Mouse (Mus musculus) B cell, adult 2 months (primary cell): Measurements from ENCODE around the gene Mast4.

Source experiments
- DNase-seq, 2 experiments: peaks; one replicate each; pipeline ENCODE4 v3.0.0; 2022

The Mast4 gene

GRCm38 (mm10) chr13:102851253-102851652 lies 483.0 kb downstream of the Mast4 start:
- no peak for DNase-seq

- no peak for DNase-seq
Measured at GRCm38 (mm10) chr13:102850594-102850993, 483.7 kb downstream of the Mast4 start.

- no peak for DNase-seq
Measured at GRCm38 (mm10) chr13:102849068-102849467, 485.2 kb downstream of the Mast4 start.

DNA sequence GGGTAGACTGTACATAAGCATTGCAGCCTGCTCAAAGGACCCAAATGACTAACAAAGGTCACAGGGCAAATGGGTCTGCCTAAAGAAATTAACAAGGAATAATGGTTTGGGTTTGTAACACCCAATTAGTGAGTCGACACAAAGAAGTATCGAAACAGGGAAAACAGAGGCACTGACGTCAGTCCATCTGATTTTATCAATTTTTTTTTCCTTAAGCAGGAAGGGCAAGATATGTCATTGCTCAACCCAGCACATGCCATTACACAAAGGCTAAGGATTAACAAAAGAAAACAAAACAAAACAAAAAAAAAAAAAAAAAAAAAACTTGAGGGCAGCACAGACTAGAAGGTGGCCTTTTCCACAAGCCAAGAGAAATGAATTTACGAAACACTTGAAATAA lies 487.8 kb downstream of the Mast4 start:
- DNase-seq: no peak

DNA sequence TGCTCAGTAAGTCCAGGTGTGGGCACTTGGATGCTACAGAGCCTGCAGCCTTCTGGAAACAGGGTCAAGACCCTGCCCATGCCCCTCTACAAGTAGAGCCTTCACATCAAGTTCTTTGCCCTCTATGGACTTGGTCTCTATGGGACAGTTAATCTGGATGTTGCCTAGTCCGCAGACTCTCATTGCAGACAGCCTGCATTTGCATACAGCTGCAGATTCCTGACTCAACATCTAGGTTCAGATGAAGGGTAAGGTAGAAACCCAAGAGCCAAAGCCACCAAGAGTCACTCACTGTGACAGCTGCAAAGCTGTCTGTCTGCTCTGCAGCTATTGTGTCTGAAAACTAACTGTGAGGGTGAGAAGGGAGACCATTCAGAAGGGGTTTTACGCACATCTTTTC lies 491.6 kb downstream of the Mast4 start:
- DNase-seq: no peak

DNA sequence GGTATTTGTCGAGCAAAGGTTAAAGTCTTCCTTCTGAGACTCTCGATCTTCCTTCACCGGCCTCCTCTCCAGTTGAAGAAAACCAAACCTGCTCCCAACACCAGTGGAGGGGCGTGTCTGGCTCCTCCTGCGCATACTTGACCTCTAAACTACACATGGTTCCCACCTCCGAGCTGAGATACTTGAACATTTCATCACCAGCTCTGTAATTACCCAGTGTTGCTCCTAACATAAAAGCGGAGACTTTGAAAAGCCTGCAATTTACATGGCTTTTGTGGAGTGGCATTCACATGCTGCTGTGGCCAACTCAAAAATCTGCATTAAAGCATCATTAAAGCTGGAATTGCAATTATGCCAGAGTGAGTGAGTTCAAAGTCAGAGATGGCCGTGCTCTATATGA lies 492.1 kb downstream of the Mast4 start:
- DNase-seq: no peak

DNA sequence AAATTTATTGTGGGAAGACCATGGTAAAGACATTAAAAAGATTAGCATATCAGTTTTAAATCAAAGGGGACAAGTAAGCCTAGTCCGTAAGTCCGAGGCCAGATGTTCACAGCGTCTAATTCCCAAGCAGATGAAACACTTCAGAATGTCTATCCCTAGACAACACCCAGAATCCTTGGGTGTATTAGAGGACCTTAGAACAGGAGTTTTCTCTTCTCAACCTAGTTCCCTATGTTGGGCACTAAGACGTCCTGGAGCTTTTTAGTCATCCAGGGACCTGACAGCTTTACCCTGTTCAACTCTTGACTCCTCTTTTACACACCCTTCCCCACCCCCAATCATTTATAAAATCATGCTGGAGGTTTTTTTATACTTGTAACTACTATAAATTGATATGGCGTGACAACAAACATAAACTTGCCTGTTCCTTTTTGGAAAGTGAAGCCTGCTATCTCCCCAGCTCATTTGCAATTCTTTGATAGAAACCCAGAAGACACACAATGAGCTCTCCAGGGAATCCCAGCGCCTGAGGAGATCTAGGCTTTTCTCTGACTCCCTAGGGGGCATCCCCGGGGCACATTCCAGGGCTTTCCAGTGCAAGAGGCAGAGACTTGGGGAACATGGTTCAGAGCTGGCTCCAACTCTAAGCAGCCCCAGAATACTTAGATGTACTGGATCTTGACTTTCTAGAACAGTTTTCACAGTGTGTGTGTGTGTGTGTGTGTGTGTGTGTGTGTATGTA lies 494.4 kb downstream of the Mast4 start:
- DNase-seq: no peak

GRCm38 (mm10) chr13:102837427-102837826 lies 496.9 kb downstream of the Mast4 start:
- no peak for DNase-seq

GRCm38 (mm10) chr13:102835336-102835735 lies 499.0 kb downstream of the Mast4 start:
- no peak for DNase-seq

DNA sequence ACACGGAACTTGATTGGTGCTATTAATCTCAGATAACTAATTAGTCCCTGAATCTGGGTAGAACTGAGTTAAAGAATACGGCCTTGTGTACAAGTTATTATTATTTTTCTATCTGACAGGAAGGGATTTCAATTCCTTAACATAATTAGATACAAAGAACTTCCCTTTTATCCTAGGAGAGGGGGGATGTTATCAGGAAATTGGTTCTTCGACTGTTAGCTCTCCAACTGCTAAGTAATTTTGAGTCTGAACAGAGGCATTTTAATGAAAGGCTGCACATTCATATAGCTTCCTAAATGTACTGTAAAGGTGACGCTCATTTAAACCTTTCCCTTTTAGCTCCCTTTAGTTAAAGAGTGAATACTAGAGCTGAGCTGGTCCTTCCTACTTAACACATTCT lies 516.0 kb downstream of the Mast4 start:
- DNase-seq: no peak

DNA sequence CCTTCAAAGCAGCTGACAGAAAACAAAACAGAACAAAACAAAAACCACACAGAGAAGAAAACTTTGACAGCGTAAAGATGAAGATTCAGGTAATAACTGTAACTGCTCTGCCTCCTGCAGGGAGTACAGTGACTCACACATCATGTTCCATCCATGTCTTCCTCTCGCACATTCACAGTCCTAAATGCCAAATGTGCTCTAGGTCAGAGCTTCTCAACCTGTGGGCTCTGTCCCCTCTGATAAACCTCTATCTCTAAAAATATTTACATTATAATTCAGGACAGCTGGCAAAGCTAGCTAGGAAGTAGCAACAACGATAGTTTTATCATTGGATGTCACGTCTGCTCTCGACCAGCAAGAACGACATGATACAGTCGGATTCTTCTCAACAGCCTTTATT lies 517.6 kb downstream of the Mast4 start:
- no peak for DNase-seq

DNA sequence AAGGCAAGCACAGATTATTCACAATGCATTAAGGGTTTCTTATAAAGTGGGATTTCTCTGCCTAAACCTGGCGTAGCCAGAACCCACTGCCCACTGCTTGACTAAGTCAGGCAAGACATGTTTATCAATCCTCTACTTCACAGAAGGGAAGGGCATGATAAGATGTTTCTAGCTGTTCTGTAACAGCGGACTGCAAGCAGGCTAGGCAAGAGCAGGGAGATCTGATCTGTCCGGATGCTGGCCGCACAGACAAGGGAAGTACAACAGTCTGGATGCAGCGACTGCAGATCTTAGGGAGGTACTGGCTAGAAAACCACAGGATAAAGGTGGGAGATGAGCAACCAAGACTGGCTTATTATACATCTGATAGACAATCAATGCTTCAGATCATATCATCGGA lies 519.1 kb downstream of the Mast4 start:
- no peak for DNase-seq

DNA sequence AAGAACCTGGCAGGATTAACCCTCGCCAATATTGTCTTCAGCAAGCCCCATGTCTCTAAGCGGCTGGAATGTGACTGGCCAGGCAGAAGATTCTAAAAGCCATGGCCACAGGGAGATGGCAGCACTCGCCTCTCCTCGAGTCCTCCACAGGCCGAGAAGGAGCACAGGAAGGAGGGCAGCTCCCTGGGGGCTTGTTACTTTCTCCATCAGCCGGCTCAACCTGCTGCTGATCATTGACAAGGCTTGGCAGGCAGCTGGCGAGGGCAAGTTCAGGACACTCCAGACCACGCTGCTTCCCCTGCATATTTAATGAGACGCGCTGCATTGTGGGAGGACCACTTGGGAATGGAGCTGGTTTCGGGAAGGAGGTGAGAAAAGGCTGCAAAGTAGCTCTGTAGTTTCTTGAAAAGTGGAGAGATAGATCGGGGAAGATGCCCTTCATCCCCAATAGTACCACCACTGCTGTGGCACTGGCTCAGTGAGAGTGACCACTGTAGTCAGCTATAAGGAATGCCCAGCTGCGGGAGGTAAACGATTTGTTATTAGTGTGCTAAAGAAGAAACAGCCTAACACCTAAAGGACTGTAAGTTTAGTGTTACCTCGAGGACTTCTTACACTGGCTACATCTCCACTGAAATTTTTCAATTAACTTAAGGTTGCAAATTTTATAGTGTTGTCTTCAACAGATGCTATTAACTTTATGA lies 523.0 kb downstream of the Mast4 start:
- DNase-seq: no peak

- no peak for DNase-seq
Measured at GRCm38 (mm10) chr13:102806652-102807051, 527.6 kb downstream of the Mast4 start.

GRCm38 (mm10) chr13:102805190-102805589 lies 529.1 kb downstream of the Mast4 start:
- no peak for DNase-seq

DNA sequence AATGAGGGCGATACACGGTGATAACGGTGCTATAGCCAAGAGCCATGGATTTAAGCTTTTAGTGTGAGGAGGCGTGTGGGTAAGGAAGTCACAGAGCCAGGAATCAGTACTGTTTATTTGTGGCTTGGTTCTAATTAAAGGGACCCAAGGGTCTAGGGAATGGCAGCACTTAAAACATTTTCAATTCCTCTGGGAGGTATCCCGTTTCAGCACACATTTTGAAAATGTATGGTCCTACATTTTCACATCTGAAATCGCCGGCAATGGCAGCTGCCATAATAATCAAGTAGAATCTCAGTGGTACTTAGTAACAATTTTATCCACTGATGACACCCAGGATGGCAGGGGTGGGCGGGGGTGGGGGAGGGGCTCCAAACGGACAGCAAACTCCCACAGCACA lies 531.1 kb downstream of the Mast4 start:
- DNase-seq: no peak

DNA sequence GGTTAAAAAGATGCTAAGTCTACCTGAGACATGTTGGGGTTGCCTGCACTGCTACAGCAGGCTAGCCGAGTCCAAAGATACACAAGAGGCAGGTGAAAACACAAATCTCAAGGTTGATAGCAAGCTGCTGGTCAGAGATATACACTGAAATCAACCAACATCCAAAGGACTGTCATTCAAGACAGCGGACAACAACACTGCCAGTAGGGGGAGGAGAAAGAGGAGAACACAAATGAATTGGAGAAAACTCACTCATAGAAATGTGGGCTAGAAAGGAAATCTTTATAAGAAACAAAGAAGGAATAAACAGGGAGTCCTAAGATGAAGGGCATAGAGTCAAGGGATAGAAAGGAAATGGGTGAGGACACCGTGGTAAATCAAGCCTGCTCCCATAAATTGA lies 542.1 kb downstream of the Mast4 start:
- no peak for DNase-seq

DNA sequence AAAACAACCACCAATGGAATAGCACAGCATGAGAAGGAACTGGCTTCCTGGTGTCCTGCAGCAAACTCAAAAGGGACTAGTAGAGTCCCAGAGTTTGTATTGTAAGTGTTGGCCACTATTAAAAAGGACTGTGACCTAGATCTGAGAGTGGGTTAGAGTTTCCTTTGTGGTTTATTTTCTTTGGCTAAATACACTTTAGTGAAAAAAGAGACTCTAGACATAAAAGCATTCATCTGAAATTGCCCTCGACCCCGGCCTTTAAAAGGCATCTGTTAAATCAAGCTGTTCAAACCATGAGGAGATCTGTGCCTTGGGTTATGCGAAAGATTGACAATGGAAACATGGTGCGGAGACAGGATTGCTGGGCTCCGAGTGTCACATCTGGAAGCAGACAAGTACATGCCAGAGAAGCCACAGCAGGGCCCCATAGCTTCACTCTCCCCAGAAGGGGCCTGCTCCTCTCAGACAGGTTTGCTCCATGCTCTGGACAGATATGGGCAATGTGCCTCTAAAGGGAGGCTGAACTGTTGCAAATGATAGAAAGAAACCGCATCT lies 543.6 kb downstream of the Mast4 start:
- no peak for DNase-seq

- DNase-seq: no peak
Measured at GRCm38 (mm10) chr13:102786666-102787230, 547.5 kb downstream of the Mast4 start.

- no peak for DNase-seq
Measured at GRCm38 (mm10) chr13:102783531-102784310, 550.6 kb downstream of the Mast4 start.

DNA sequence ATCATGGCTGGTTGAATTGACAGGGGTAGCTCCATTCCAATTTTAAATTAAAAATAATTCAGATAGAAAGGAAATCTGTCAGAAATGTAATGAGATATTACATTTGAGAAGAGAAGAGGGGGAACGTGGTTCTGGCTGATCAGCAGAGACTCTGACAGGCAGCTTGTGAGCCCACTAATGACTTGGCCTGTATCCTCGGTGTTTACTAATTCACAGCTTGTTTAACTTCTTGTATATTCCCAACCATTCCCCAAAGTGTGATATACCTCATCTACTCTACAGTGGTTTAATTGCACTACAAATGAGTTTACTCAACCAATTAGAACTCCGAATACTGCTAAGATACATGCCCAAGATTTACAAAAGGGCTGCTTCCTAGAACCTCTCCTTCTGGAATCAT lies 555.0 kb downstream of the Mast4 start:
- no peak for DNase-seq

- no peak for DNase-seq
Measured at GRCm38 (mm10) chr13:102778859-102779258, 555.4 kb downstream of the Mast4 start.

GRCm38 (mm10) chr13:102775506-102775905 lies 558.8 kb downstream of the Mast4 start:
- no peak for DNase-seq
